Mouse (Mus musculus) midbrain, embryonic 14.5 days (tissue): ENCODE measurements around the gene Lin9. TPM values are rescaled to one million over a fixed set of nuclear protein-coding genes. Genes with fewer than 3 reads are reported as not detected.

ENCODE experiments used
- ATAC-seq: fragments of 200-750 bp; cut with Nextera tagmentation; 2 replicates; pipeline ENCODE4 v1.8.0; 2017; ENCODE audit warnings: moderate number of reproducible peaks, moderate library complexity; ENCODE audit not compliant: low FRiP score, low TSS enrichment
- DNase-seq: peaks from one replicate; pipeline ENCODE4 v3.0.0-alpha.2; 2015
- H3K27ac ChIP-seq: fragments of 300-500 bp; sonication (generic); replicated peaks from 2 replicates; pipeline ENCODE4 v1.5.1; 2014; ENCODE audit warnings: mild to moderate bottlenecking, low read depth, low read length, moderate library complexity
- H3K27me3 ChIP-seq: fragments of 300-500 bp; sonication (generic); 2 replicates; pipeline ENCODE4 v1.6.1; 2014; ENCODE audit warnings: low read length, control low read depth, mixed read lengths; ENCODE audit not compliant: control insufficient read depth, insufficient read depth
- H3K36me3 ChIP-seq: fragments of 300-500 bp; sonication (generic); 2 replicates; pipeline ENCODE4 v1.6.1; 2014; ENCODE audit warnings: low read length, control low read depth; ENCODE audit not compliant: control insufficient read depth, insufficient read depth
- H3K4me1 ChIP-seq: fragments of 300-500 bp; sonication (generic); 2 replicates; pipeline ENCODE4 v1.6.1; 2014; ENCODE audit warnings: mild to moderate bottlenecking, antibody characterized with exemption, low read length, control low read depth; ENCODE audit not compliant: control insufficient read depth, insufficient read depth
- H3K4me2 ChIP-seq: fragments of 300-500 bp; sonication (generic); 2 replicates; pipeline ENCODE4 v1.6.1; 2014; ENCODE audit warnings: mild to moderate bottlenecking, low read length, moderate library complexity
- H3K4me3 ChIP-seq: fragments of 300-500 bp; sonication (generic); replicated peaks from 2 replicates; pipeline ENCODE4 v1.5.1; 2014; ENCODE audit warnings: low read depth, low read length
- H3K9ac ChIP-seq: fragments of 300-500 bp; sonication (generic); replicated peaks from 2 replicates; pipeline ENCODE4 v1.6.1; 2014; ENCODE audit warnings: mild to moderate bottlenecking, low read length, moderate library complexity
- H3K9me3 ChIP-seq: fragments of 300-500 bp; sonication (generic); 2 replicates; pipeline ENCODE4 v1.6.1; 2016; ENCODE audit warnings: low read length, control low read depth, mixed read lengths; ENCODE audit not compliant: control insufficient read depth
- WGBS: fragments of 180-500 bp; shearing (Covaris S2); extraction: QIAGEN DNeasy Blood & Tissue Kit; methylation state at CpG from one replicate; pipeline ENCODE4 v1.1.7; 2014; 5-methylcytosine and 5-hydroxymethylcytosine counted together
- polyA plus RNA-seq: library from polyadenylated mRNA; unstranded; fragments of >200 nt; fragmentation: Nextera tagmentation; extraction: Ambion mirVana; gene quantifications from 2 replicates; pipeline ENCODE4 v1.2.1, GENCODE M21; 2014

Gene Lin9
- polyA plus RNA-seq, 1 experiment from 2014 or later = 13.9 TPM

DNA sequence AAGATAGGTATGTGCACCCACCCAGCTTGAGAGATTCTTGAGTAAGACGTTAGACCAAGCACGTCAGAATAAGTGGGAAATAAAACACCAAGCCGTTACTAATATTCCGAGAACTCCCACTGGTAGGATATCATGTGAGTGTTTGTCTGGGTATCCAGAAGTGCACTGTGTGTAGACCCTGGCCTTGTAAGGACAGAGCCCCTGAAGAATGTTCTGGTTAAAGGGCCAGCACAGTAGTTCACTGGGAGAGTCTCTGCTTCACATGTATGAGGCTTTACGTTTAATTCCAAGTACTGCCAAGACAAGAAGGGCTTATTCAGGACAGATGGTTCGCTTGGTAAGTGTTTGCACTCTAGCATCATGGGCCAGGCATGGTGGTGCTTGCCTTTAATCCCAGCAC, 78.5 kb downstream of the Lin9 start:
- no peak for DNase-seq
- Histone ChIP-seq H3K9ac (no peak overlapping the region), H3K27me3 (no peaks in the 10 kb centered on the region), H3K4me2 (no peak overlapping the region), H3K9me3 (no peaks in the 10 kb centered on the region), H3K4me1 (no peaks in the 10 kb centered on the region), H3K4me3 (no peak overlapping the region), H3K27ac (no peak overlapping the region), H3K36me3 (no peaks in the 10 kb centered on the region)
- no peak for ATAC-seq
- WGBS = 88% methylated on average over 6 of the region's 6 CpGs

DNA sequence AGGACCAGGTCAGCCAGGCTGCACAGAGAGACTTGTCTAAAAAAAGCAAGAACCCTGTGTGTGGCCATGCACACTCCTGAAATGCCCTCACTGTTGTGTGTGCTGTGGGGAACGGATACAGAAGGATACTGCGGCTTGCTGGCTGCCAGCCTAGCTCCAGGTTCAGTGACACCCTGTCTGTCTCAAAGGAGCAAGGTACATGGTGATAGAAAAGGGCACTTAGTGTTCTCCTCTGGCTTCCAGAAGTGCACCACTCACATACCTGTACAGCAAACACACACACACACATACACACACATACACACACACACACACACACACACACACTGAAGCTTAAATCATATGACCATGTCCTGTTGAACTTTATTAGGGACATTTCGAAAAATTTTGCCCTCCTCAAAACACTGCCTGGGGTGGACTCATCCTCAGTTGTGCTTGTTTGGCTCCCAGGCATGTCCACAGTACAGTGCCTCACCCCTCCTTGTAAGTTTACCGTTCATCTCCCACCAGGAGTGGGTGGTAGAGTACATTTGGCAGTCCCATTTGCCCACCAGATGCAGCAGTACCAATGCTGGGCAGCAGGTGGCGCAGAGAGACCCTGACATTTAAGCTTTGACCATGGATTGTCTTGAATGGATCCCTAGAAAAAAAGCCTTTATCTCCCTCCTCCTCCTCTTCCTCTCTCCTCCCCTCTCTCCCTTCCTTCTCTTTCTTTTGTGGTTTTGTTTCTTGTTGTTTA, 79.2 kb downstream of the Lin9 start:
- ATAC-seq (no peak), DNase-seq (peak; percentile 77)
- H3K36me3 ChIP-seq = no peaks in the 10 kb centered on the region
- no peak overlapping the region for H3K4me3 ChIP-seq
- peaks cover 4% of the 10 kb centered on the region; the same call in 1 of the 2 replicates for H3K4me1 ChIP-seq
- no peak overlapping the region for H3K4me2 ChIP-seq
- no peak overlapping the region for H3K27ac ChIP-seq
- 47% methylated on average over 5 of the region's 5 CpGs for WGBS
- no peak overlapping the region for H3K9ac ChIP-seq
- no peaks in the 10 kb centered on the region for H3K9me3 ChIP-seq
- H3K27me3 ChIP-seq = no peaks in the 10 kb centered on the region

DNA sequence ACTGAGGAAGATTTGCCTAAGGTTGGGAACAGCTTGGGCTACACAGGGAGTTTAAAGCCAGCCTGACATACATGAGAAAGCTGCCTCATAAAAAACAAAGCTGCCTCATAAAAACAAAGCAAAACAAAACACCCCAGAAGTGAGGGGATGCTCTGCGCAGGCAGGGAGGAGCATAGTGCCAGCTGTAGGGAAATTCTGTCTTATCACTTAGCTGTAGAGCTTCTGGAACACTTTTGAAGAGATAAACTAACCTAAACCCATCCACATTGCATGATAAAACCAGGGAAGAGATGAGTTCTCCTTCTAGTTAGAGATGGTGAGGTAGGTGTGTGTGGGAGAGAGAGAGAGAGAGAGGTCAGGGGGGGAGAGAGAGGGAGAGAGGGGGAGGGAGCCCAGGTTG, 81.7 kb downstream of the Lin9 start:
- Histone ChIP-seq H3K4me3 (no peak overlapping the region), H3K27ac (no peak overlapping the region), H3K36me3 (no peaks in the 10 kb centered on the region), H3K9ac (no peak overlapping the region), H3K9me3 (no peaks in the 10 kb centered on the region), H3K4me1 (peaks cover 17% of the 10 kb centered on the region), H3K27me3 (no peaks in the 10 kb centered on the region), H3K4me2 (no peak overlapping the region)
- ATAC-seq (no peak), DNase-seq (no peak)
- 66% methylated on average over 1 of the region's 1 CpGs for WGBS

DNA sequence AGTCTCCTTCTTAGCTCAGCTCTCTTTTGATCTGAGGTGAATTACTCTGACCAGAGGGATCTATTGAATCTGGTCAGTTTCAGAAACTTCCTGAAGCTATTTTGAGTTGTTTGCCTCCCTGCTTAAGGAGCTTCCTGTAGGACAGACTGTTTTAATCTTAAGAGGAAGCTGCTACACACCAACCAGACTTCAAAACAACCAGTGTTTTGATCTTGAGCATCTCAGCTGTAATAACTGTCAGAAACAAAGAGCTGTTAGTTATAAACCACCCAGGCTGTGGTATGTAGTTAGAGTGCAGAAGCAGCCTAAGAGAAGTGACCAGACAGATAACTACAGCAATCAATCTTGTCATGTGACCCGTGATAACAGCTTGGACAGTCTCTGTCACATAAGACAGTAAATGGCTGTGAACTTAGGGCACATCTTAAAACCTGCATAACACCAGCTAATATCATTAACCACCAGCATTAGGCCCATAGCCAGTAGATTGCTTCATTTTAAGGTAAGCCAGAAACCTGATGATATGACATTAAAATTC, 82.8 kb downstream of the Lin9 start:
- Histone ChIP-seq H3K4me1 (peaks cover 21% of the 10 kb centered on the region), H3K4me3 (no peak overlapping the region), H3K27ac (no peak overlapping the region), H3K4me2 (no peak overlapping the region), H3K27me3 (no peaks in the 10 kb centered on the region), H3K9me3 (no peaks in the 10 kb centered on the region), H3K36me3 (no peaks in the 10 kb centered on the region), H3K9ac (no peak overlapping the region)
- DNase-seq (no peak), ATAC-seq (no peak)
- 76% methylated on average over 1 of the region's 1 CpGs for WGBS

DNA sequence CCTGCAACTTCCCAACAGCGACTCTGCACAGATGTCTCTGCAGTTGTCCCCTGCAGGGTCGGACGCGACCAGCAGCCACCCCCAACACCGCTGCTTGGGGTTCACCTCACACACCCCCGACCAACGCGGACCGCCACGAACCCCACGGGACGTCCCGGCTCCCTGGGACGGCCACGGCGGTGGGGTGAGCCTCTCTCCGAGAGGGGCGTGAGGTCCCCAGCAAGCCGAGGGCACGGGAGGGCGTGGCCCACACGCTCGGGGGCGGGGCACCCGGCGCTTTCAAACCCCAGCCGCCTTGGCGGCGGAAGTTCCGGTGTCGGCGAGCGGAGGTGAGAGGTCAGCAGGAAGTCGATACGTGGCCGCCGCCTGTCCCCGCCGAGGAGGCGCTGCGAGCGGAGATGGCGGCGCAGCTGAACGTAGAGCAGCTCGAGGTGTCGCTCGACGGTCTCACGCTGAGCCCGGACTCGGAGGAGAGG, 84.8 kb downstream of the Lin9 start, which contains the start of gene Acbd3:
TSS of gene Acbd3 (plus strand) at position 340 of the 476 bp plus-strand sequence.
- under 1% methylated on average over 52 of the region's 52 CpGs for whole genome bisulfite sequencing

DNA sequence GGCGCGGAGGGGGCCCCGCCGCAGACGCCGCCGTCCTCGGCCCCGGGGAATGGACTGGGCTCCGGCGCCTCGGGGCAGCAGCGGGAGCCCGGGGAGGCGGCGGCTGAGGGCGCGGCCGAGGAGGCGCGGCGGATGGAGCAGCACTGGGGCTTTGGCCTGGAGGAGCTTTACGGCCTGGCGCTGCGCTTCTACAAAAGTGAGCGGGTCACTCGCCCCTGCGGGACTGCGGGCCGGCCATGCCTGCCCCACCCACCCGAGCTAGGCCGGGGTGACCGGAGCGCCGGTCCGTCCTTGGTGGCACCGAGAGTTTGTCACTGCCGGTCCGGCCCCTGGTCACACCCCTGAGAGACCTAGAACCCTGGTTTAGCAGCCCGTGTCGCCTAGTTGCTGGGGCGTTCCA, 85.2 kb downstream of the Lin9 start:
- H3K27me3 ChIP-seq = no peaks in the 10 kb centered on the region
- peak overlapping the region; percentile 82 for H3K4me2 ChIP-seq
- peak overlapping the region; percentile 88 for H3K9ac ChIP-seq
- H3K9me3 ChIP-seq = no peaks in the 10 kb centered on the region
- H3K27ac ChIP-seq = peak overlapping the region; percentile 86
- H3K4me1 ChIP-seq = peaks cover 21% of the 10 kb centered on the region
- H3K36me3 ChIP-seq = no peaks in the 10 kb centered on the region
- WGBS = under 1% methylated on average over 42 of the region's 42 CpGs
- ATAC-seq (no peak), DNase-seq (no peak)
- peak overlapping the region; percentile 99 for H3K4me3 ChIP-seq

More for the DNA sequence above, 84.8 kb downstream of the Lin9 start, which contains the start of gene Acbd3:
- peak within 1 kb of the TSS; percentile 82 for H3K4me2 ChIP-seq
- ATAC-seq = peak; percentile 94
- H3K4me3 ChIP-seq = peak within 1 kb of the TSS; percentile 99
- H3K36me3 ChIP-seq = no peaks in the 10 kb centered on the region
- no peaks in the 10 kb centered on the region for H3K9me3 ChIP-seq
- peak within 1 kb of the TSS; percentile 88 for H3K9ac ChIP-seq
- peak within 1 kb of the TSS; percentile 86 for H3K27ac ChIP-seq
- DNase-seq = peak; percentile 95
- H3K27me3 ChIP-seq = no peaks in the 10 kb centered on the region
- H3K4me1 ChIP-seq = peaks cover 21% of the 10 kb centered on the region

DNA sequence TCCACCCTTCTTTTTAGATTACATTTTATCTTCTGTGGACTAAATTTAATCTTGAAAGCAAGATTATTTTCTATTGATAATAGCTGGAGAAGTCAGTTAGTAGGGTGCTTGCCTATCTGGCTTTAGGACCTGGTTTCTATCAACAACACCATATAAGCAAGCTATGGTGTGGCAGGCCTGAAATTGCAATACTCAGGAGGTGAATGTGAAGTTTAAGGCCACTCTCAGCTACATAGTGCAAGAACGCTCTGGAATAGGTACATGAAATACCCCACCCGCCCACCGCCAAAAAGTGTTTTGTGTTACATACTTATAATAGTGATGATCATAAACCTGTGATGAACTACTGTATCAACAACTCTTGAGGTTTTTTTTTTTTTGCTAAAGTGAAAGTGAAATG, 88.3 kb downstream of the Lin9 start:
- H3K4me3 ChIP-seq = no peak overlapping the region
- no peak for DNase-seq

More for the DNA sequence above, 88.3 kb downstream of the Lin9 start:
- peaks cover under 1% of the 10 kb centered on the region; the same call in 1 of the 2 replicates for H3K36me3 ChIP-seq
- no peak overlapping the region for H3K4me2 ChIP-seq
- no peak for ATAC-seq
- H3K4me1 ChIP-seq = peaks cover 21% of the 10 kb centered on the region
- H3K9ac ChIP-seq = no peak overlapping the region
- no peaks in the 10 kb centered on the region for H3K27me3 ChIP-seq
- 96% methylated on average over 3 of the region's 3 CpGs for WGBS
- no peak overlapping the region for H3K27ac ChIP-seq
- H3K9me3 ChIP-seq = no peaks in the 10 kb centered on the region
